33 mouse cellular contexts compared by ENCODE assay signal in genomic region chr9:87171517-87171916, GRCm38 (mm10). TPM values are rescaled to one million over a fixed set of nuclear protein-coding genes. Genes with fewer than 3 reads are reported as not detected.
DNase-seq lines count a peak whose midpoint lies in the region; ATAC-seq and TF ChIP-seq lines count a peak whose summit lies in the region.
"Had no signal": no experiment of that assay in that cellular context is flagged by ENCODE, and none has a peak within 500 bp of the region (broad histone marks: within the 10 kb centered on the region; RNA-seq: fewer than 3 reads in every experiment).

No protein-coding gene starts in this region.

- no peaks in the 10 kb centered on the region for H3K27me3 ChIP-seq in CH12.LX (replicated peaks)
- H3K27me3 ChIP-seq in splenic B cell, adult 2 months (ENCODE audit: control insufficient read depth, insufficient read depth, low read length, poor library complexity, severe bottlenecking), result no peaks in the 10 kb centered on the region
- H3K27me3 ChIP-seq in stomach, postnatal 0 days (ENCODE audit: control insufficient read depth, insufficient read depth, low read length), result no peaks in the 10 kb centered on the region
- H3K27me3 ChIP-seq: embryonic facial prominence, embryonic 12.5 days; heart, embryonic 13.5 days; intestine, embryonic 15.5 days; limb, embryonic 12.5 days; liver, embryonic 13.5 days; midbrain, embryonic 13.5 days had no signal

- no peaks in the 10 kb centered on the region for H3K9me3 ChIP-seq in CH12.LX (replicated peaks; ENCODE audit: low read length)
- H3K9me3 ChIP-seq in stomach, postnatal 0 days (ENCODE audit: control insufficient read depth, low read length), result no peaks in the 10 kb centered on the region
- H3K9me3 ChIP-seq: embryonic facial prominence, embryonic 12.5 days; heart, embryonic 13.5 days; intestine, embryonic 15.5 days; limb, embryonic 12.5 days; liver, embryonic 13.5 days; midbrain, embryonic 13.5 days had no signal

- peak; percentile 76 for ATAC-seq in granulocyte monocyte progenitor cell, adult 5-6 weeks (replicated peaks; ENCODE audit: poor library complexity, severe bottlenecking)
- no peak for ATAC-seq in inflammation-experienced regulatory T-cells, adult 6 months
- no peak for ATAC-seq in stomach, postnatal 0 days (ENCODE audit: low FRiP score, low TSS enrichment)
- ATAC-seq: activated CD4-positive, CD25-positive, alpha-beta regulatory T cell, adult 4 months; forebrain, embryonic 14.5 days; hindbrain, embryonic 16.5 days; intestine, embryonic 15.5 days; midbrain, embryonic 13.5 days had no signal

- TF ChIP-seq RAD21 in CH12.LX (IDR thresholded peaks at IDR 0.05; ENCODE audit: low read depth, low read length), result no peak

- H3K4me3 ChIP-seq in CH12.LX (replicated peaks in 1 of 3; ENCODE audit: low read depth in 2 of 3, low read length in 2 of 3, poor library complexity in 1 of 3), result no peak overlapping the region
- no peak overlapping the region for H3K4me3 ChIP-seq in stomach, postnatal 0 days (ENCODE audit: low read depth, low read length)
- H3K4me3 ChIP-seq: embryonic facial prominence, embryonic 12.5 days; heart, adult 2 months; heart, embryonic 13.5 days; intestine, embryonic 15.5 days; limb, embryonic 12.5 days; liver, embryonic 13.5 days; megakaryocyte, embryonic 14.5 days; midbrain, embryonic 13.5 days had no signal

- H3K9ac ChIP-seq in CH12.LX (ENCODE audit: insufficient read depth, low read depth), result no peak overlapping the region
- H3K9ac ChIP-seq in stomach, postnatal 0 days (ENCODE audit: low read length), result no peak overlapping the region
- H3K9ac ChIP-seq: embryonic facial prominence, embryonic 12.5 days; heart, embryonic 13.5 days; intestine, embryonic 15.5 days; limb, embryonic 12.5 days; liver, embryonic 13.5 days; midbrain, embryonic 13.5 days had no signal

- 76% methylated on average over 3 of the region's 3 CpGs for WGBS in stomach, postnatal 0 days

- TF ChIP-seq EP300 in CH12.LX (IDR thresholded peaks at IDR 0.05; ENCODE audit: low read length), result no peak
- TF ChIP-seq EP300 in stomach, postnatal 0 days (optimal IDR thresholded peaks at IDR 0.05), result no peak

- no peak for TF ChIP-seq POLR2A in CH12.LX (IDR thresholded peaks at IDR 0.05; ENCODE audit: low read depth, low read length)

- dilution Hi-C loops in CH12.LX (cut with MboI; ENCODE audit: extremely low pct_ligation_motif_present, extremely low pct_unique_long_range_greater_than_20kb, low sequenced_read_pairs), result no loop called here

- H3K27ac ChIP-seq in CH12.LX (ENCODE audit: insufficient read depth, low read depth), result no peak overlapping the region
- H3K27ac ChIP-seq in stomach, postnatal 0 days (replicated peaks), result no peak overlapping the region
- H3K27ac ChIP-seq: embryonic facial prominence, embryonic 12.5 days; heart, adult 2 months; heart, embryonic 13.5 days; intestine, embryonic 15.5 days; limb, embryonic 12.5 days; liver, embryonic 13.5 days; midbrain, embryonic 13.5 days had no signal

- DNase-seq in layer of hippocampus, adult 9-11 months, result peak; percentile 12
- DNase-seq in layer of hippocampus, postnatal 10 days (ENCODE audit: low spot score in 2 of 2), result no peak
- DNase-seq in CH12.LX (ENCODE audit: extremely low read depth), result peak; percentile 27
- DNase-seq in splenic B cell, adult 2 months (ENCODE audit: low read depth, low spot score), result peak; percentile 8
- no peak for DNase-seq in stomach, postnatal 0 days (ENCODE audit: low spot score)
- DNase-seq: adrenal gland, adult 8-10 months; B cell, adult 2 months; cerebellum, adult 8-10 months; cerebellum, postnatal 25 days; embryo, embryonic 11 days; gastrocnemius, postnatal 25 days; heart, adult 2 months; kidney, adult 2 months; kidney, postnatal 36 days; liver, embryonic 13.5 days; lung, adult 2 months; lung, postnatal 14 days; right cerebral cortex, postnatal 14 days; thymus, adult 2 months; thymus, postnatal 36 days had no signal

- no peak for TF ChIP-seq CTCF in CH12.LX (conservative IDR thresholded peaks at IDR 0.05 in 1 of 2, IDR thresholded peaks at IDR 0.05 in 1 of 2; ENCODE audit: low read depth in 2 of 2, low read length in 2 of 2)
- no peak for TF ChIP-seq CTCF in stomach, postnatal 0 days (IDR thresholded peaks at IDR 0.05; ENCODE audit: low read depth)

- in situ Hi-C loops in CH12.LX (cut with MboI; ENCODE audit: low pct_ligation_motif_present, low pct_unique_long_range_greater_than_20kb, low sequenced_read_pairs), result no loop called here

- H3K36me3 ChIP-seq in CH12.LX (replicated peaks in 1 of 2; ENCODE audit: control insufficient read depth in 1 of 2, insufficient read depth in 1 of 2, low read length in 1 of 2), result no peaks in the 10 kb centered on the region
- no peaks in the 10 kb centered on the region for H3K36me3 ChIP-seq in splenic B cell, adult 2 months (ENCODE audit: control insufficient read depth, insufficient read depth, low read length, poor library complexity, severe bottlenecking)
- H3K36me3 ChIP-seq in stomach, postnatal 0 days (ENCODE audit: control insufficient read depth, insufficient read depth, low read length), result no peaks in the 10 kb centered on the region
- H3K36me3 ChIP-seq: embryonic facial prominence, embryonic 12.5 days; heart, embryonic 13.5 days; intestine, embryonic 15.5 days; limb, embryonic 12.5 days; liver, embryonic 13.5 days; midbrain, embryonic 13.5 days had no signal

- no peak overlapping the region for H3K4me2 ChIP-seq in CH12.LX (ENCODE audit: insufficient read depth, low read depth, poor library complexity, severe bottlenecking)
- H3K4me2 ChIP-seq in stomach, postnatal 0 days (replicated peaks; ENCODE audit: low read depth), result no peak overlapping the region
- H3K4me2 ChIP-seq: embryonic facial prominence, embryonic 12.5 days; heart, embryonic 13.5 days; intestine, embryonic 15.5 days; limb, embryonic 12.5 days; liver, embryonic 13.5 days; midbrain, embryonic 13.5 days had no signal

- no peaks in the 10 kb centered on the region for H3K79me2 ChIP-seq in CH12.LX (replicated peaks; ENCODE audit: control insufficient read depth, extremely low read depth, insufficient read depth, poor library complexity, severe bottlenecking)

- H3K4me1 ChIP-seq in CH12.LX (ENCODE audit: control insufficient read depth in 1 of 2, insufficient read depth in 2 of 2), result peaks cover 0 to 13% of the 10 kb centered on the region in 2 experiments; a peak in 2 of 4 replicates
- no peaks in the 10 kb centered on the region for H3K4me1 ChIP-seq in stomach, postnatal 0 days (replicated peaks; ENCODE audit: control insufficient read depth, insufficient read depth)
- H3K4me1 ChIP-seq: heart, embryonic 13.5 days; intestine, embryonic 15.5 days; limb, embryonic 12.5 days; liver, embryonic 13.5 days; megakaryocyte, embryonic 14.5 days had no signal

TF ChIP-seq in CH12.LX, 34 proteins besides CTCF, POLR2A, EP300 and RAD21:
- no peak for TF ChIP-seq MEF2A (IDR thresholded peaks at IDR 0.05; ENCODE audit: borderline replicate concordance, low read depth, low read length)
- peak; percentile 39; the same call in 1 of the 2 replicates for TF ChIP-seq BHLHE40 (IDR thresholded peaks at IDR 0.05; ENCODE audit: low read depth, low read length)
- no peak for TF ChIP-seq E2F4 (IDR thresholded peaks at IDR 0.05; ENCODE audit: insufficient replicate concordance, low read depth, low read length)
- TF ChIP-seq IRF4 (IDR thresholded peaks at IDR 0.05; ENCODE audit: low read depth, low read length), result peak; percentile 55; the same call in 1 of the 2 replicates
- no peak for TF ChIP-seq PAX5 (IDR thresholded peaks at IDR 0.05; ENCODE audit: low read length)
- no peak for TF ChIP-seq JUND (conservative IDR thresholded peaks at IDR 0.05; ENCODE audit: low read depth, low read length)
- TF ChIP-seq POLR2AphosphoS2 (IDR thresholded peaks at IDR 0.05; ENCODE audit: low read depth, low read length), result no peak

RNA-seq across cellular contexts. Expression of gene Mrap2, which starts 27.4 kb away (rescaled TPM):
- 1 to 10 TPM; 6.0 to 6.4 TPM for total RNA-seq in layer of hippocampus, postnatal 10 days (2021)
- total RNA-seq in CH12.LX (2012; rRNA removed) (not detected in 2 replicates), CH12.LX (2014; rRNA removed) (not detected in 2 replicates)
- not detected in 2 replicates for polyA plus RNA-seq in CH12.LX (2012; ENCODE audit: insufficient read length, low read depth)
- total RNA-seq in granulocyte monocyte progenitor cell, adult 5-6 weeks (2014; fragmentation: Nextera tagmentation), result not detected in 2 replicates
- total RNA-seq in granulocyte monocyte progenitor cell, adult 5-6 weeks (2017), result not detected in 2 replicates
- under 1 TPM in 2 of 3 experiments, not detected in 1; 0.24 to 0.28 TPM for polyA plus RNA-seq in inflammation-experienced regulatory T-cells, adult 6 months (2017; shearing (Covaris generic))
- 0.18 and 0.34 TPM in 2 replicates for polyA plus RNA-seq in stomach, postnatal 0 days (2015; fragmentation: Nextera tagmentation; extraction: Ambion mirVana)
- total RNA-seq: ES-E14; monocyte, adult 5-6 weeks had no signal
- polyA plus RNA-seq: heart, embryonic 13.5 days; liver, embryonic 13.5 days had no signal

Comparison
In these comparisons a context has a peak if more than half of its experiments do, and no peak if none do; other contexts are left out.
1. DNase-seq: peak in layer of hippocampus, adult 9-11 months (single experiment), CH12.LX (single experiment) and splenic B cell, adult 2 months (single experiment); none in layer of hippocampus, postnatal 10 days (0 of 2) and stomach, postnatal 0 days (single experiment).
2. RNA of gene Mrap2, which starts 27.4 kb away (total RNA-seq): 6.0 to 6.4 TPM in layer of hippocampus, postnatal 10 days; not detected in CH12.LX and not detected in granulocyte monocyte progenitor cell, adult 5-6 weeks; every median in the first group is over 4 times any median in the second.